Mouse (Mus musculus) megakaryocyte, embryonic 14.5 days (primary cell): Measurements from ENCODE around the gene Slc25a33. TPM values are rescaled to one million over a fixed set of nuclear protein-coding genes. Genes with fewer than 3 reads are reported as not detected.
"Not testable (repeated sequence)": the region's sequence is repeated elsewhere in the genome, so short reads cannot be mapped to it uniquely, and the experiment has no call there.

Experiments used
- H3K27me3 ChIP-seq: replicated peaks from 2 replicates; pipeline ENCODE3; 2012; ENCODE audit warnings: inconsistent platforms
- H3K36me3 ChIP-seq: replicated peaks from 2 replicates; pipeline ENCODE3; 2012; ENCODE audit warnings: low read length, inconsistent platforms, mixed read lengths
- H3K4me1 ChIP-seq: 2 replicates; pipeline ENCODE4 v1.6.1; 2012; ENCODE audit warnings: inconsistent platforms
- H3K4me3 ChIP-seq: replicated peaks from 2 replicates; pipeline ENCODE3; 2012; ENCODE audit warnings: moderate library complexity, mild to moderate bottlenecking, inconsistent platforms
- H3K9me3 ChIP-seq: 2 replicates; pipeline ENCODE4 v1.6.1; 2012; ENCODE audit warnings: inconsistent platforms
- FLI1 ChIP-seq: IDR thresholded peaks from 2 replicates; pipeline ENCODE4 v1.6.1; 2012; ENCODE audit warnings: low read length, inconsistent platforms, mixed read lengths
- GATA1 ChIP-seq: IDR thresholded peaks from 3 replicates; pipeline ENCODE4 v1.6.1; 2012; ENCODE audit warnings: mixed read lengths, low read length, inconsistent platforms, borderline replicate concordance
- polyA plus RNA-seq: library from polyadenylated mRNA; stranded (reverse); fragments of >175 nt; gene quantifications from 2 replicates; pipeline ENCODE4 v1.2.3, GENCODE M21; 2012; ENCODE audit warnings: low replicate concordance; ENCODE audit not compliant: insufficient read depth

The Slc25a33 gene
- polyA plus RNA-seq, 1 experiment, result 8.0 TPM

GRCm38 (mm10) chr4:149765201-149765600, 8.9 kb downstream of the Slc25a33 start:
- no peaks in the 10 kb centered on the region for H3K9me3 ChIP-seq
- H3K4me3 ChIP-seq, result no peak overlapping the region
- H3K27me3 ChIP-seq, result no peaks in the 10 kb centered on the region
- TF ChIP-seq FLI1, result no peak
- no peak for TF ChIP-seq GATA1
- peaks cover 42% of the 10 kb centered on the region for H3K36me3 ChIP-seq
- peaks cover 36% of the 10 kb centered on the region for H3K4me1 ChIP-seq

GRCm38 (mm10) chr4:149763335-149763734, 10.7 kb downstream of the Slc25a33 start:
- Histone ChIP-seq H3K4me3 (no peak overlapping the region), H3K27me3 (no peaks in the 10 kb centered on the region), H3K36me3 (peaks cover 57% of the 10 kb centered on the region), H3K4me1 (peaks cover 33% of the 10 kb centered on the region), H3K9me3 (no peaks in the 10 kb centered on the region)
- TF ChIP-seq FLI1 (no peak), GATA1 (no peak)

- H3K9me3 ChIP-seq, result no peaks in the 10 kb centered on the region
- peaks cover 74% of the 10 kb centered on the region for H3K36me3 ChIP-seq
- H3K4me3 ChIP-seq, result no peak overlapping the region
- TF ChIP-seq FLI1 (no peak), GATA1 (no peak)
- peaks cover 23% of the 10 kb centered on the region for H3K4me1 ChIP-seq
- no peaks in the 10 kb centered on the region for H3K27me3 ChIP-seq
These were observed 14.6 kb downstream of the Slc25a33 start for GRCm38 (mm10) chr4:149759517-149759916.

- H3K36me3 ChIP-seq, result peaks cover 85% of the 10 kb centered on the region
These were observed 15.7 kb downstream of the Slc25a33 start for GRCm38 (mm10) chr4:149758423-149758822.

GRCm38 (mm10) chr4:149756546-149756945, 17.5 kb downstream of the Slc25a33 start:
- H3K9me3 ChIP-seq, H3K4me3 ChIP-seq, H3K27me3 ChIP-seq: not testable (repeated sequence)
- Histone ChIP-seq H3K36me3 (peaks cover 88% of the 10 kb centered on the region), H3K4me1 (peaks cover 20% of the 10 kb centered on the region)

More at GRCm38 (mm10) chr4:149758423-149758822, 15.7 kb downstream of the Slc25a33 start:
- no peak for TF ChIP-seq FLI1
- no peak for TF ChIP-seq GATA1
- Histone ChIP-seq H3K27me3 (no peaks in the 10 kb centered on the region), H3K9me3 (no peaks in the 10 kb centered on the region), H3K4me3 (no peak overlapping the region), H3K4me1 (peaks cover 23% of the 10 kb centered on the region)

- no peak overlapping the region for H3K4me3 ChIP-seq
- H3K27me3 ChIP-seq, result no peaks in the 10 kb centered on the region
- peaks cover 81% of the 10 kb centered on the region for H3K36me3 ChIP-seq
- TF ChIP-seq FLI1 (no peak), GATA1 (no peak)
- peaks cover 27% of the 10 kb centered on the region for H3K4me1 ChIP-seq
- no peaks in the 10 kb centered on the region for H3K9me3 ChIP-seq
These were observed 21.2 kb downstream of the Slc25a33 start for GRCm38 (mm10) chr4:149752836-149753235.

- Histone ChIP-seq H3K9me3 (no peaks in the 10 kb centered on the region), H3K4me3 (no peak overlapping the region), H3K27me3 (no peaks in the 10 kb centered on the region), H3K4me1 (peaks cover 27% of the 10 kb centered on the region), H3K36me3 (peaks cover 75% of the 10 kb centered on the region)
- TF ChIP-seq GATA1 (no peak), FLI1 (no peak)
These were observed 21.8 kb downstream of the Slc25a33 start for GRCm38 (mm10) chr4:149752124-149752799.

- peaks cover 27% of the 10 kb centered on the region for H3K4me1 ChIP-seq
- no peaks in the 10 kb centered on the region for H3K27me3 ChIP-seq
- no peaks in the 10 kb centered on the region for H3K9me3 ChIP-seq
- peaks cover 68% of the 10 kb centered on the region for H3K36me3 ChIP-seq
- TF ChIP-seq FLI1 (no peak), GATA1 (no peak)
- no peak overlapping the region for H3K4me3 ChIP-seq
These were observed 23.4 kb downstream of the Slc25a33 start for GRCm38 (mm10) chr4:149750671-149751070.

- not testable (repeated sequence) for H3K9me3 ChIP-seq, H3K4me3 ChIP-seq, H3K27me3 ChIP-seq
- Histone ChIP-seq H3K4me1 (peaks cover 27% of the 10 kb centered on the region), H3K36me3 (peaks cover 72% of the 10 kb centered on the region)
These were observed 24.4 kb downstream of the Slc25a33 start for GRCm38 (mm10) chr4:149749663-149750015.

- H3K4me3 ChIP-seq, result no peak overlapping the region
- H3K27me3 ChIP-seq, result no peaks in the 10 kb centered on the region
- peaks cover 27% of the 10 kb centered on the region for H3K4me1 ChIP-seq
- no peaks in the 10 kb centered on the region for H3K9me3 ChIP-seq
- no peak for TF ChIP-seq GATA1
- TF ChIP-seq FLI1, result no peak
- peaks cover 72% of the 10 kb centered on the region for H3K36me3 ChIP-seq
These were observed 24.9 kb downstream of the Slc25a33 start for GRCm38 (mm10) chr4:149749003-149749662.

- Histone ChIP-seq H3K4me3 (no peak overlapping the region), H3K36me3 (peaks cover 56% of the 10 kb centered on the region), H3K27me3 (no peaks in the 10 kb centered on the region), H3K4me1 (peaks cover 10% of the 10 kb centered on the region), H3K9me3 (no peaks in the 10 kb centered on the region)
- no peak for TF ChIP-seq FLI1
- no peak for TF ChIP-seq GATA1
These were observed 30.0 kb downstream of the Slc25a33 start for GRCm38 (mm10) chr4:149744119-149744518.
